Mouse (Mus musculus) heart, embryonic 11.5 days (tissue): ENCODE data around the gene Pygo1. TPM values are rescaled to one million over a fixed set of nuclear protein-coding genes. Genes with fewer than 3 reads are reported as not detected.

Experiments
- ATAC-seq: fragments of 200-750 bp; cut with Nextera tagmentation; replicated peaks from 2 replicates; pipeline ENCODE4 v1.8.0; 2017; ENCODE audit warnings: moderate library complexity; ENCODE audit not compliant: insufficient number of reproducible peaks, low FRiP score, low TSS enrichment
- H3K27ac ChIP-seq: fragments of 300-500 bp; sonication (generic); 2 replicates; pipeline ENCODE4 v1.5.1; 2014; ENCODE audit warnings: mild to moderate bottlenecking, low read depth, low read length
- H3K27me3 ChIP-seq: fragments of 300-500 bp; sonication (generic); 2 replicates; pipeline ENCODE4 v1.6.1; 2014; ENCODE audit warnings: mild to moderate bottlenecking, low read length, mixed read lengths; ENCODE audit not compliant: control insufficient read depth, insufficient read depth
- H3K36me3 ChIP-seq: fragments of 300-500 bp; sonication (generic); 2 replicates; pipeline ENCODE4 v1.6.1; 2014; ENCODE audit warnings: mild to moderate bottlenecking, low read length, moderate library complexity, mixed read lengths; ENCODE audit not compliant: control insufficient read depth, insufficient read depth
- H3K4me1 ChIP-seq: fragments of 300-500 bp; sonication (generic); 2 replicates; pipeline ENCODE4 v1.6.1; 2014; ENCODE audit warnings: low read length; ENCODE audit not compliant: control insufficient read depth, insufficient read depth
- H3K4me2 ChIP-seq: fragments of 300-500 bp; sonication (generic); 2 replicates; pipeline ENCODE4 v1.6.1; 2014; ENCODE audit warnings: mild to moderate bottlenecking, moderate library complexity
- H3K4me3 ChIP-seq: fragments of 300-500 bp; sonication (generic); 2 replicates; pipeline ENCODE4 v1.5.1; 2014; ENCODE audit warnings: low read depth, low read length
- H3K9ac ChIP-seq: fragments of 300-500 bp; sonication (generic); 2 replicates; pipeline ENCODE4 v1.6.1; 2014; ENCODE audit warnings: mild to moderate bottlenecking, low read depth, low read length, moderate library complexity
- H3K9me3 ChIP-seq: fragments of 300-500 bp; sonication (generic); replicated peaks from 2 replicates; pipeline ENCODE4 v1.6.1; 2016; ENCODE audit warnings: low read length; ENCODE audit not compliant: control insufficient read depth
- WGBS: fragments of 180-500 bp; shearing (Covaris S2); extraction: QIAGEN DNeasy Blood & Tissue Kit; methylation state at CpG from one replicate; pipeline ENCODE4 v1.1.7; 2014; ENCODE audit not compliant: insufficient replicate concordance; 5-methylcytosine and 5-hydroxymethylcytosine counted together
- polyA plus RNA-seq: library from polyadenylated mRNA; unstranded; fragments of >200 nt; fragmentation: Nextera tagmentation; extraction: Ambion mirVana; gene quantifications from 2 replicates; pipeline ENCODE4 v1.2.1, GENCODE M21; 2014

Gene Pygo1
- polyA plus RNA-seq, 1 experiment from 2014 or later: 2.9 TPM

DNA sequence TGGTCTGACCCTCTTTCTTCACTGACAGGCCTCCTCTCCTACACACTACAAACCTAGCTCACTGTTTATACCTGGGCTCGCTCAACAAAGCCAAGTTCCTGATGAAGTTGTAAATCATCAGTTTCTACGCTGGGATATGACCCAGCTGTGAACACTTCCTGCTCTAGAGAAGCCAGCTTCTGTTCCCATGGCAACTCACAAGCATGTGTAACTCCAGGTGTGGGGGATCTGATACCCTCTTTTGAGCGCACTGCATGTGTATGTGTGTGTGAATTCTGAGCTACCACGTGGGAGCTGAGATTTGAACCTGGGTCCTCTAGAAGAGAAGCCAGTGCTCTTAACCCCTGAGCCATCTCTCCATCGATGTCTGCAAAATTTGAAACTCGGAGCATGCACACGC, 24.1 kb downstream of the Pygo1 start:
- Histone ChIP-seq H3K4me3 (no peak overlapping the region), H3K36me3 (peaks cover 3% of the 10 kb centered on the region; the same call in 1 of the 2 replicates), H3K9me3 (no peaks in the 10 kb centered on the region), H3K27me3 (no peaks in the 10 kb centered on the region), H3K27ac (no peak overlapping the region), H3K4me2 (no peak overlapping the region), H3K9ac (no peak overlapping the region), H3K4me1 (no peaks in the 10 kb centered on the region)
- 71% methylated on average over 7 of the region's 7 CpGs for WGBS
- no peak for ATAC-seq

DNA sequence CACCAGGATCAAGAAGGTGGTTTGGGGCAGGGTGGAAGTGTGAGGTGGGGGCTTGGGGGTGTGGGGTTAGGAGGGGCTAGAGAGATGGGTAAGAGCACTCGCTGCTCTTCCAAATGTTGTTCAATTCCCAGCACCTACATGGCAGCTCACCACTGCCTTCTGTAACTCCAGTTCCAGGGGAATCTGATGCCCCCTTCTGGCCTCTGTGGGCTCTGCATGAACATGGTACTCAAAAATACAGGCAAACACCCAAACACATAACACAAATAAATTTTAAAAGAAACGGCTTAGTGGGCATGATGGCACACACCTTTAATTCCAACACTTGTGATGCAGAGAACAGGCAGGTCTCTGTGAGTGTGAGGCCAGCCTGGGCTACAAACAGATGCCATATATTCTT, 29.3 kb downstream of the Pygo1 start:
- Histone ChIP-seq H3K27me3 (no peaks in the 10 kb centered on the region), H3K9me3 (no peaks in the 10 kb centered on the region), H3K27ac (no peak overlapping the region), H3K4me2 (no peak overlapping the region), H3K36me3 (no peaks in the 10 kb centered on the region), H3K4me1 (no peaks in the 10 kb centered on the region), H3K4me3 (no peak overlapping the region), H3K9ac (no peak overlapping the region)
- 41% methylated on average over 2 of the region's 2 CpGs for WGBS
- no peak for ATAC-seq

DNA sequence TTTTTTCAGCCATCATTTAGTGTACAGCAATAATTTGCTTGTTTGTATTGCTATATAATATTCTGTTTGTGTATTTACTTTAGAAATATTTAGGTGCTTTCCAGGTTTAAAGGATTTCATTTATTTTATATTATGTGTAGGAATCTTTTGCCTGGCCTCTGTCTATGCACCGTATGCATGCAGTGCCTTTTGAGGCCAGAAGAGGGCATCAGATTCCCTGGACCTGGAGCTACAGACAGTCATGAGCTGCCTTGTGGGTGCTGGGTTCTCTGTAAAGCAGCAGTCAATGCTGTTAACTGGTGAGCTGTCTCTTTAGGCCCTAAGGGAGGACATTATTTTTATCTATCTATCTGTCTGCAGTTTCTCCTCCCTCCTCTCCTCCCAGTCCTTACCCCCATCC, 30.1 kb downstream of the Pygo1 start:
- WGBS: 23% methylated on average over 1 of the region's 1 CpGs
- H3K27ac ChIP-seq: no peak overlapping the region
- H3K9ac ChIP-seq: no peak overlapping the region
- H3K9me3 ChIP-seq: no peaks in the 10 kb centered on the region
- H3K4me2 ChIP-seq: no peak overlapping the region
- no peak overlapping the region for H3K4me3 ChIP-seq
- no peaks in the 10 kb centered on the region for H3K27me3 ChIP-seq
- H3K36me3 ChIP-seq: no peaks in the 10 kb centered on the region
- no peaks in the 10 kb centered on the region for H3K4me1 ChIP-seq
- ATAC-seq: no peak

DNA sequence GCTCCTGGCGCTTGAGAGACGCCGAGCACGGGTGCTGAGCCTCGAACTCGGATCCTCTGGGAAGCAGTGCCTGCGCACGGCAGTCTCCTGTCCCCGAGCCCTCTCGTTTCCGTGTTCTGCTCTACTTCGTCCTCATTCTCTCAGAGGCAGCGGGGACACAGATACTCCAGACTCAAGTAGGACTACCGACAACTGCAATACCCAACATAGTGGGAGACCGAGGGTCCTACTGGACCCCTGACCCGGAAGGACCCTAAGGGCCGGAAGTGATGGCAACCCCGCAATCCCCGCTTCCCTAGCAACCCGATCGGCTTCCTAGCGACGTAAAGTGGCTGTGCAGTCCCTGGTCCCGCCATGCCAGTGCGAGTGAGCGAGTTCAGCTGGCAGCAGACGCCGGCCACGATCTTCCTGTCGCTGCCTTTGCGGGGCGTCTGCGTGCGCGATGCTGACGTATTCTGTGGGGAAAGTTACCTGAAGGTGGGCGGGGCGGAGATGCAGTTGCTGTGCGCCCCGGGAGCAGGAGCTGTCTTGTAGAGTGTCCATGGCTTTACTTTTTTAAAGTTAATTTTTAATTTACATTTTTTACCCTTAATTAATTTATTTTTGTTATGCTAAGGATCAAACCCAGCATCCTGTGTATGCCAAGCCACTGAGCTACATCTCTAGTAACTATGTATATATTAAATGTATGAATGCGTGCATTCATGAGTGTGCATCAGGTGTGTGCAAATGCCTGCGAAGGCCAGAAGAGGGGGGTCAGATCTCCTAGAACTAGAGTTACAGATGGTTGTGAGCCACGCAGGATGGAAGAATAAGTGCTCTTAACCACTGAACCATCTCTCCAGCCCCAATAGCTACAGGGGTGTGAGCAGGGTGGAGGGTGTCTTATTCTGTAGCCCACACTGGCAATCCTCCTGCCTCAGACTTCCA, 33.3 kb downstream of the Pygo1 start, which contains the start of the genes Dyx1c1 and Gm44503:
Gene Dyx1c1, plus strand, starts transcription at position 265 of the 930 bp plus-strand sequence.
Gene Gm44503, plus strand, starts transcription at position 332 of the 930 bp plus-strand sequence.
- H3K4me2 ChIP-seq: peak within 1 kb of the TSS; percentile 58
- no peaks in the 10 kb centered on the region for H3K4me1 ChIP-seq
- no peaks in the 10 kb centered on the region for H3K9me3 ChIP-seq
- no peaks in the 10 kb centered on the region for H3K27me3 ChIP-seq
- H3K36me3 ChIP-seq: no peaks in the 10 kb centered on the region
- 2% methylated on average over 43 of the region's 43 CpGs for WGBS
- peak; percentile 72 for ATAC-seq
- peak within 1 kb of the TSS; percentile 37; the same call in 1 of the 2 replicates for H3K27ac ChIP-seq
- H3K9ac ChIP-seq: peak within 1 kb of the TSS; percentile 56
- H3K4me3 ChIP-seq: peak within 1 kb of the TSS; percentile 69

DNA sequence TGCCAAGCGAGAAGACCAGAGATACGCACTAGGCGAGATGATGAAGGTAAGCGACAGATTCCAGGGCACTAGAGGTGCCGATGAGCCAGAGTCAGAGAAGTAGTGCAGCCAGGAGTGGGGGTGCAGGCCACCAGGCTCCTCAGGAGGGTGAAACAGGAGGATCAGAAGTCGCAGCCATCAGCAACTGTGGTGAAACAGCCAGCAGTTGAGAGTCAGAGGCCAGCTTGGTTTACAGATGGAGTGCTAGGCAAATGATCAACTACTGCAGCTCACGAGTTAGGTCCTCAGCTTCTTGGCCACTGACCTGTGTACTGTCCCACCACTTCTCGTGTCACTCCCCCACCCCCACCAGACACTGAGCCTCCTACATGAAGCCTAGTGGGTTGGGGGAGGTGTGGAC, 35.9 kb downstream of the Pygo1 start:
- H3K9ac ChIP-seq: no peak overlapping the region
- no peak overlapping the region for H3K4me3 ChIP-seq
- whole genome bisulfite sequencing: 60% methylated on average over 8 of the region's 8 CpGs
- H3K9me3 ChIP-seq: no peaks in the 10 kb centered on the region
- no peaks in the 10 kb centered on the region for H3K27me3 ChIP-seq
- no peak overlapping the region for H3K27ac ChIP-seq
- ATAC-seq: no peak
- H3K4me1 ChIP-seq: no peaks in the 10 kb centered on the region
- H3K36me3 ChIP-seq: no peaks in the 10 kb centered on the region
- no peak overlapping the region for H3K4me2 ChIP-seq

DNA sequence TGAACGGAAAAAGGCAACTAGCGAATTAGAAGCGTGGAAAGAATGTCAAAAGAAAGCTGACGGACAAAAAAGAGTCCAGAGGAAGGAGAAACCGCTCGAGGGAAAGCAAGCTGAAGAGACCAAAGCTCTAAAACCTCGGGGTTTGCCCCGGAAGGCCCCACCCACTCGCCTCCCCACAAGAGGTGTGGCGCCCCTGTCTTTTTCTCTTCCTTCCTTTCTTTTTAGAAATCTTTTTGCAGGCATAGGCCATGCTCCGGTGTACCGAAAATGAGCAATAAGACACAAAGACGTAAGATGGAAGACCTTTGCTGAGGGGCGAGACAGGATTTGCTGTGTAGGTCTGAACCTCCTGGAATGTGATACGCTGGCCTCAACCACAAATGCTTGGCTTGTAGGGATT, 36.5 kb downstream of the Pygo1 start:
- no peak for ATAC-seq

DNA sequence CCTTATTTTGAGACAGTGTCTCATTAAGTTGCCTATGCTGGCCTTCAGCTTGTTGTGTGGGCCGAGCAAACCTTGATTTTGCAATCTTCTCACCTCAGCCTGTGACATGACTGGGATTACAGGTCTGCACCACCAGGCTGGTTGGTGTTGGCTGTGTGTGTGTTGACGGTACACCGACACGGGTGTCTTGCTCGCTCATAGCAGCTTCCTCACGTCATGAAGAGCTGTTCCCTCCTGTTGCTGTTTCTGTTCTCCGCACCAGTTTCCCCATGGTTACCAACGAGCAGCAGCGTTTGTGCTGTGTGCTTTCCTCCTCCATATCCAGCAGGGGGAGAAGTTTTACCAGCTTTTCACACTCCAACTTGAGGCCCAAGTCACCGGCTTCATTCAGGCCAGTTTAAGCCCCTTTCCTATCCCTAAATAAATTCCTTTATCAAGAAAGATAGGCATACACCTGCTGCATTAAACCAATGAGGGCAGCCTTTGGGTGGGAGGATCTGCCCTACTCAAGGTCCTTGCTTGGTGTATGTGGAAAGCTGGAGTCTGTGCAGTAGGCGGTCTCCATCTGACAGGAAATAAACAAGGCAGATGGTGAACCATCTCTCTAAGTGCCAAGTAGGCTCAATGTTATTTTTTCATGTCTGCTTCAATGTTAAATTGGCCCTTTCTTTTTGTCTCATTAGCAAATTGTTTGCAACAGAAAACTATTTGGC, 43.1 kb downstream of the Pygo1 start:
- Histone ChIP-seq H3K27me3 (no peaks in the 10 kb centered on the region), H3K4me1 (no peaks in the 10 kb centered on the region), H3K27ac (no peak overlapping the region), H3K4me2 (no peak overlapping the region), H3K9ac (no peak overlapping the region), H3K9me3 (no peaks in the 10 kb centered on the region), H3K4me3 (no peak overlapping the region), H3K36me3 (no peaks in the 10 kb centered on the region)
- 30% methylated on average over 11 of the region's 11 CpGs for WGBS
- ATAC-seq: no peak

More for the DNA sequence above, 36.5 kb downstream of the Pygo1 start:
- Histone ChIP-seq H3K27ac (no peak overlapping the region), H3K9ac (no peak overlapping the region), H3K36me3 (no peaks in the 10 kb centered on the region), H3K4me1 (no peaks in the 10 kb centered on the region), H3K9me3 (no peaks in the 10 kb centered on the region), H3K4me3 (no peak overlapping the region), H3K4me2 (no peak overlapping the region), H3K27me3 (no peaks in the 10 kb centered on the region)
- 66% methylated on average over 15 of the region's 15 CpGs for WGBS

DNA sequence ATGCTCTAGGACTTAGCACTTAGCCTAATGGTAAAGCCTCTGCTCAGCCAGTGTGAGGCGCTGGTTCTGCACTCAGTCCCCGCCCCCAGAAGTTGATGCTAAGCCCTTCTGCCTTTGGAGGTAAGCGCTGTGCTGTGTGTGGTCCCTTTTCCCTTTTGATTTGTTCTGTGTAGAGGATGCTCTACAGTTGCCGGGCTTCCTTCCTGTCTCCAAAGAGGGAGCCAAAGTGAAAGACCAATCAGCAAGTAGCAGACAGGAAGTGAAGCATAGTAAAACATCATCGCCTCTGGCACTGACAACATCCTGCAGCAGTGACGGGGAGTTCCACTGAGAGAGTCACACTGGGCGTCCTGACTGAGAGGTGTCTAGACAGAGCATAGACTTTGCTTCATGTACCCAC, 44.4 kb downstream of the Pygo1 start:
- WGBS: 57% methylated on average over 7 of the region's 7 CpGs
- H3K36me3 ChIP-seq: no peaks in the 10 kb centered on the region
- ATAC-seq: no peak

More for the DNA sequence above, 44.4 kb downstream of the Pygo1 start:
- H3K4me2 ChIP-seq: no peak overlapping the region
- H3K27me3 ChIP-seq: no peaks in the 10 kb centered on the region
- no peak overlapping the region for H3K4me3 ChIP-seq
- no peak overlapping the region for H3K27ac ChIP-seq
- H3K9me3 ChIP-seq: no peaks in the 10 kb centered on the region
- no peak overlapping the region for H3K9ac ChIP-seq
- H3K4me1 ChIP-seq: no peaks in the 10 kb centered on the region
